Mouse (Mus musculus) thymus, adult 2 months (tissue): Measurements from ENCODE around the gene Tcf7l2. TPM values are rescaled to one million over a fixed set of nuclear protein-coding genes. Genes with fewer than 3 reads are reported as not detected.

ENCODE experiments used
- DNase-seq: peaks from one replicate; pipeline ENCODE4 v3.0.0; 2021
- H3K27ac ChIP-seq: fragments of 200-500 bp; 2 replicates; pipeline ENCODE4 v1.5.1; 2012; ENCODE audit warnings: low read length, control low read depth; ENCODE audit not compliant: control insufficient read depth, insufficient read depth
- H3K27me3 ChIP-seq: fragments of 200-500 bp; 2 replicates; pipeline ENCODE4 v1.6.1; 2012; ENCODE audit warnings: mild to moderate bottlenecking, low read length, moderate library complexity, mixed read lengths; ENCODE audit not compliant: control insufficient read depth, insufficient read depth
- H3K36me3 ChIP-seq: fragments of 200-500 bp; 2 replicates; pipeline ENCODE4 v1.6.1; 2012; ENCODE audit warnings: mild to moderate bottlenecking, low read length, moderate library complexity; ENCODE audit not compliant: control insufficient read depth, insufficient read depth
- H3K4me1 ChIP-seq: fragments of 200-500 bp; replicated peaks from 2 replicates; pipeline ENCODE4 v1.6.1; 2012; ENCODE audit warnings: low read length; ENCODE audit not compliant: control insufficient read depth, insufficient read depth
- H3K4me3 ChIP-seq: fragments of 200-500 bp; 2 replicates; pipeline ENCODE4 v1.5.1; 2012; ENCODE audit warnings: mild to moderate bottlenecking, low read length, control low read depth, moderate library complexity; ENCODE audit not compliant: control insufficient read depth, insufficient read depth
- CTCF ChIP-seq: fragments of 200-500 bp; IDR thresholded peaks from 2 replicates; pipeline ENCODE4 v1.5.1; 2012; ENCODE audit warnings: mild to moderate bottlenecking, control low read depth, low read length, moderate library complexity, borderline replicate concordance; ENCODE audit not compliant: control insufficient read depth, poor library complexity, insufficient read depth; ENCODE audit errors: extremely low read depth
- POLR2A ChIP-seq: fragments of 200-500 bp; IDR thresholded peaks from 2 replicates; pipeline ENCODE4 v1.6.1; 2012; ENCODE audit warnings: mild to moderate bottlenecking, low read length, control low read depth, moderate library complexity; ENCODE audit not compliant: control insufficient read depth, poor library complexity, insufficient read depth; ENCODE audit errors: extremely low read depth
- WGBS: fragments of 180-500 bp; shearing (Covaris S2); methylation state at CpG from one replicate; pipeline ENCODE4 v1.1.7; 2018; 5-methylcytosine and 5-hydroxymethylcytosine counted together
- polyA plus RNA-seq: library from polyadenylated mRNA; depleted of rRNA; stranded (reverse); fragments of >200 nt; gene quantifications from 2 replicates; pipeline ENCODE4 v1.2.3, GENCODE M21; 2012

The Tcf7l2 gene
- polyA plus RNA-seq, 1 experiment, result 7.6 TPM

DNA sequence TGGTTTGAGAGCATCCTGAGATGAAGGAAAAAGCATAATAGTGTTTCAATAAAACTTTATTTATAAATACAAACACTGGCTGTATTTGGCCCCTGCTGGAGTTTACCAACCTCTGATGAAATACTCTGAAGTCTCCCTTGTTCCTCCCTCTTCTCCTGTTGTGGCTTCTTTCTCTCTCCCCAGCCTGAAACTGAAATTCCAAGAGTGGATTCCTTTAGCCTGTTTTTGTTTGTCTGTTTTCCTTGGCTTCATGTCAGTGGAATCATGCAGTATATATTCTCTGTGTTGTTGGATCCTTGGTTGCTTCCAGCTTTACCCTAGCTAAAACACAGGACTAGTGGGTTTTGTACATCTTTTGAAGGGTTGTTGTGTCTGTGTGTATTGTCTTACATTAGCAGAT, 16.5 kb downstream of the Tcf7l2 start:
- no peak for DNase-seq
- Histone ChIP-seq H3K4me1 (peaks cover 9% of the 10 kb centered on the region), H3K27me3 (no peaks in the 10 kb centered on the region), H3K27ac (no peak overlapping the region), H3K36me3 (no peaks in the 10 kb centered on the region), H3K4me3 (no peak overlapping the region)
- TF ChIP-seq POLR2A (no peak), CTCF (no peak)

DNA sequence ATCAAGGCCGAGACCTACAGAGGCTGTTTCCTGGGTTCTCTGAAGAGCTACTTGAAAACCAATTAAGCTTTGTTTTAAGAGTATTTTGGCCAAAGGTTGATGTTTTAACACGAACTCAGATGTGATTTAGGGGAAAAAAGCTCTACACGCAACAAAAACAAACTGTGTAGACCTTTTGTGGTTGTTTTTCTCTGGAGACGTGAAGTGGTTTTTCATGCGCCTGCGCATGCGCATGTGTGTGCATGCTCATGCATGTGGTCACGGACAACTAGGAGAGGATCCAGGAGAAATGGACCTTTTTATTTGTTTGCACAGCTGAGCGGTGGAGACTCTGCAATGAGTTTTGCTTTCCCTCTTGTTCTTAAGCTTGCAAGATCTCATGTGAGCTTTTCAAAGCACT, 17.4 kb downstream of the Tcf7l2 start:
- TF ChIP-seq CTCF (no peak), POLR2A (no peak)
- peaks cover 13% of the 10 kb centered on the region for H3K4me1 ChIP-seq
- no peaks in the 10 kb centered on the region for H3K36me3 ChIP-seq
- H3K27me3 ChIP-seq, result no peaks in the 10 kb centered on the region
- H3K27ac ChIP-seq, result no peak overlapping the region
- WGBS, result 89% methylated on average over 9 of the region's 9 CpGs
- DNase-seq, result no peak
- H3K4me3 ChIP-seq, result no peak overlapping the region

DNA sequence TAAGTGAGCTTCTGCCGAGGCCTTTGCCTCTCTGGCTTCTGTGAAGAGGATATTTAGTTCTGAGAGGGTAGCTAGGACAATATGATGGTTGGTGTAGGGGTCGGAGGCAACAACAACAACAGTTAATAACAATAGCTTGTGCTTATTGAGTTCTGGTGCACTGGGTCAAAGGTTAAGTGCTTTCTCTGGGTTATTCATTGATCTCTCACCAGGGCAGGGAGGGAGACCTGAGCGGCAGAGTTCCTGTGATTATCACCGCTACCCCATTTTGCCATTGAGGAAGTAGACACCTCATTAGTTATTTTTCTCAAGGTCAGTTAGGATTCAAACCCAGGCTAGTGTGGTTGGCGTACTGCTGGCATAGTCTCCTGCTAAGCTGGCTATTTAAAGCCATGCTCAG, 19.5 kb downstream of the Tcf7l2 start:
- TF ChIP-seq CTCF (no peak), POLR2A (no peak)
- H3K27ac ChIP-seq, result no peak overlapping the region
- no peak for DNase-seq
- WGBS, result 98% methylated on average over 5 of the region's 5 CpGs
- no peak overlapping the region for H3K4me3 ChIP-seq
- peaks cover 13% of the 10 kb centered on the region for H3K4me1 ChIP-seq
- no peaks in the 10 kb centered on the region for H3K36me3 ChIP-seq
- no peaks in the 10 kb centered on the region for H3K27me3 ChIP-seq

DNA sequence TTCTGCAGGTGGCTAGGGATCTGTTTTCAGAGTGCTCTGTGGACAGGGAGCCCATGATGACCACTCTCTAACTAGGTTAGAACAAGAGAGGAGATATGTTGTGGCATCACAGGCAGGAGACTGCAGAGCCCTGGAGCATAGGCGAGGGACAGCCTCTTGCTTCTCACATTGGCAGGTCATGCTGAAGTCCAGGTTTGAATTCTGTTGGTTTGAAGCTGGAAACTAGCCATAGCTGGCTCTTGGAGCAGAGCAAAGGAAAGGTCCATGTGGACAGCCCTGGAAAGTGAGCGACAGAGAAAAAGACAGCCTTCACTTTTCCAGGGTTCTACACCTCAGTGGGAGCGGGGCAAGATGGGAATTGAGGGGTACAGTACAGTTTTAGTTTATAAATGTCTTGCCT, 20.6 kb downstream of the Tcf7l2 start:
- no peak overlapping the region for H3K4me3 ChIP-seq
- no peak overlapping the region for H3K27ac ChIP-seq
- TF ChIP-seq CTCF (no peak), POLR2A (no peak)
- H3K4me1 ChIP-seq, result peaks cover 9% of the 10 kb centered on the region; the same call in 1 of the 2 replicates
- no peaks in the 10 kb centered on the region for H3K27me3 ChIP-seq
- WGBS, result 97% methylated on average over 3 of the region's 3 CpGs
- H3K36me3 ChIP-seq, result no peaks in the 10 kb centered on the region
- DNase-seq, result no peak

DNA sequence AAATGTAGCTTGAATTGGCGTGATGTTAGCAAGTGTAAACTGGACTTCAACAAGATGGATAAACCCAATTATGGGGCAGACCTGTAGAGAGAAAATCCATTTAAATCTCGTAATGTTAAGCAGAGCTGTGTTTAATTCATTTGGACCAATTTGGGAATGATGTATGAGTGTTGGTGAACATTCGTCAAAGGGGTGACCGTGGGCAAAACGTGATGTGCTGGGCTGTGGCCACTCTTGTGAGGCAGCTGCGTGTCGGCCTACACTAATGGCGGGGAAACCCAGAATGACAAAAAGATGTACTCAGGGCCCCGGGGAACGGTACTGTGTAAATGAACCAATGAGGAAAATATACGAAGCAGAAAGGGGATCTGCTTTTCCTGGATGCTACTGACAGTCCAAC, 24.2 kb downstream of the Tcf7l2 start:
- Histone ChIP-seq H3K36me3 (no peaks in the 10 kb centered on the region), H3K4me3 (no peak overlapping the region), H3K27ac (no peak overlapping the region), H3K27me3 (no peaks in the 10 kb centered on the region), H3K4me1 (peaks cover 16% of the 10 kb centered on the region)
- TF ChIP-seq CTCF, result no peak
- TF ChIP-seq POLR2A, result no peak
- no peak for DNase-seq
- WGBS, result 92% methylated on average over 11 of the region's 11 CpGs

DNA sequence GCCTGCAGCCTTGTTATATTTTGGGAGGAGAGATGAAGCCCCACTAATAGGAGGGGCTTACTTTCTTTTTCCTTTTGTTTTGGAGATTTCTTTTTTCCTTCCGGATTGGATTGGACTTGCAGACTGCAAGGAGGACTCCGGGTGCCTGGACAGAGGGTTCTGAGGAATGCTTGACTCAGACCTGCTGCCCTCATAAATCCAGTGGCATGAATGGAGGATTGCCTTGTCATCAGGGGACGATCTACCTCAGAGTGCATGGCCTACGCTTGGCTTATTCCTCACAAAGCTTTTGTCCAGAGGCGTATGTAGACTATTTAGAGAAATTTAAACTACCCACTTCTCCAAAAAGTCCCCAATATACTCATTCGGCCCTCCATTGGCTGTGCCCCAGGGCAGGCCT, 25.5 kb downstream of the Tcf7l2 start:
- TF ChIP-seq POLR2A (no peak), CTCF (no peak)
- Histone ChIP-seq H3K27me3 (no peaks in the 10 kb centered on the region), H3K27ac (no peak overlapping the region), H3K4me1 (peaks cover 16% of the 10 kb centered on the region), H3K4me3 (no peak overlapping the region), H3K36me3 (no peaks in the 10 kb centered on the region)
- no peak for DNase-seq
- 95% methylated on average over 6 of the region's 6 CpGs for WGBS

DNA sequence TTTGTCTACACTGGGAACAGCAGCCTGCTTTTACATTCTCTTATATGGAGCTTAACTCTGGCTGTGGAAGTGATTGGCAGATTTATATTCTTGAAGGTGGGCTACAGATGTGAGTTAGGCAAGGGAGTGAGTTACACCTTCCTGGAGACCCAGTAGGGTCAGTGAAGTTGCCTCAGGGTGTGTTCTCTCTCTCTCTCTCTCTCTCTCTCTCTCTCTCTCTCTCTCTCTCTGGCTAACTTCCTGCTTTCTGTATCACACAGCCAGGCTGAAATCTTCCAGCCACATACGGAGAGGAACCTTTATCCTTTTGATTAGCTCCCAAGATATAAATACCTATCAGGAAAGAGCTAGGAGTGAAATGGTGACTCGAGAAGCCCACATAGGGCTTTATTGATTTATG, 26.0 kb downstream of the Tcf7l2 start:
- Histone ChIP-seq H3K4me1 (peaks cover 14% of the 10 kb centered on the region), H3K27ac (no peak overlapping the region), H3K4me3 (no peak overlapping the region), H3K36me3 (no peaks in the 10 kb centered on the region), H3K27me3 (no peaks in the 10 kb centered on the region)
- no peak for DNase-seq
- 53% methylated on average over 2 of the region's 2 CpGs for WGBS
- no peak for TF ChIP-seq POLR2A
